Mouse (Mus musculus): ENCODE data around the gene Myh11. TPM values are rescaled to one million over a fixed set of nuclear protein-coding genes. Genes with fewer than 3 reads are reported as not detected.

Myh11 gene
- polyA plus RNA-seq, 1 experiment from 2014 or later = 0.08 TPM

- DNase-seq (ENCODE audit: low spot score) (no peak), ATAC-seq (ENCODE audit: insufficient number of reproducible peaks, low FRiP score, low TSS enrichment, low read depth) (no peak; the same call in 1 of the 2 replicates)
- Histone ChIP-seq H3K9me3 (ENCODE audit: control insufficient read depth, low read length) (no peaks in the 10 kb centered on the region), H3K4me2 (ENCODE audit: low read depth, severe bottlenecking) (no peak overlapping the region), H3K4me3 (ENCODE audit: low read depth, low read length) (no peak overlapping the region), H3K4me1 (ENCODE audit: control insufficient read depth, insufficient read depth, low read length) (no peaks in the 10 kb centered on the region), H3K9ac (ENCODE audit: low read length) (no peak overlapping the region), H3K27ac (replicated peaks; ENCODE audit: low read depth, low read length) (no peak overlapping the region), H3K36me3 (ENCODE audit: control insufficient read depth, insufficient read depth, low read length) (peaks cover 5% of the 10 kb centered on the region; the same call in 1 of the 2 replicates), H3K27me3 (ENCODE audit: control insufficient read depth, insufficient read depth, low read length) (peaks cover 7% of the 10 kb centered on the region)
- WGBS = 79% methylated on average over 3 of the region's 3 CpGs
Measured at GRCm38 (mm10) chr16:14297137-14297536, 6.0 kb upstream of the Myh11 start.

GRCm38 (mm10) chr16:14296544-14297124, 5.5 kb upstream of the Myh11 start:
- Histone ChIP-seq H3K9ac (ENCODE audit: low read length) (no peak overlapping the region), H3K9me3 (ENCODE audit: control insufficient read depth, low read length) (no peaks in the 10 kb centered on the region), H3K27ac (replicated peaks; ENCODE audit: low read depth, low read length) (no peak overlapping the region), H3K4me2 (ENCODE audit: low read depth, severe bottlenecking) (no peak overlapping the region), H3K27me3 (ENCODE audit: control insufficient read depth, insufficient read depth, low read length) (peaks cover 9% of the 10 kb centered on the region), H3K4me1 (ENCODE audit: control insufficient read depth, insufficient read depth, low read length) (no peaks in the 10 kb centered on the region), H3K4me3 (ENCODE audit: low read depth, low read length) (no peak overlapping the region), H3K36me3 (ENCODE audit: control insufficient read depth, insufficient read depth, low read length) (peaks cover 5% of the 10 kb centered on the region; the same call in 1 of the 2 replicates)
- WGBS = 87% methylated on average over 2 of the region's 2 CpGs
- DNase-seq (ENCODE audit: low spot score) = no peak
- no peak for ATAC-seq (ENCODE audit: insufficient number of reproducible peaks, low FRiP score, low TSS enrichment, low read depth)

GRCm38 (mm10) chr16:14295291-14295690, 4.1 kb upstream of the Myh11 start:
- Histone ChIP-seq H3K36me3 (ENCODE audit: control insufficient read depth, insufficient read depth, low read length) (peaks cover 5% of the 10 kb centered on the region; the same call in 1 of the 2 replicates), H3K4me3 (ENCODE audit: low read depth, low read length) (no peak overlapping the region), H3K9me3 (ENCODE audit: control insufficient read depth, low read length) (no peaks in the 10 kb centered on the region), H3K27me3 (ENCODE audit: control insufficient read depth, insufficient read depth, low read length) (peaks cover 11% of the 10 kb centered on the region), H3K27ac (replicated peaks; ENCODE audit: low read depth, low read length) (no peak overlapping the region), H3K4me1 (ENCODE audit: control insufficient read depth, insufficient read depth, low read length) (no peaks in the 10 kb centered on the region), H3K4me2 (ENCODE audit: low read depth, severe bottlenecking) (no peak overlapping the region), H3K9ac (ENCODE audit: low read length) (no peak overlapping the region)
- DNase-seq (ENCODE audit: low spot score) (no peak), ATAC-seq (ENCODE audit: insufficient number of reproducible peaks, low FRiP score, low TSS enrichment, low read depth) (no peak)
- 92% methylated on average over 2 of the region's 2 CpGs for WGBS

- Histone ChIP-seq H3K9ac (ENCODE audit: low read length) (0 out of 2 replicates have a peak overlapping the region, but pooled peaks have one; percentile 22), H3K27ac (replicated peaks; ENCODE audit: low read depth, low read length) (no peak overlapping the region), H3K4me3 (ENCODE audit: low read depth, low read length) (peak overlapping the region; percentile 16; the same call in 1 of the 2 replicates), H3K4me1 (ENCODE audit: control insufficient read depth, insufficient read depth, low read length) (no peaks in the 10 kb centered on the region), H3K4me2 (ENCODE audit: low read depth, severe bottlenecking) (peak overlapping the region; percentile 36), H3K27me3 (ENCODE audit: control insufficient read depth, insufficient read depth, low read length) (peaks cover 11% of the 10 kb centered on the region), H3K9me3 (ENCODE audit: control insufficient read depth, low read length) (no peaks in the 10 kb centered on the region), H3K36me3 (ENCODE audit: control insufficient read depth, insufficient read depth, low read length) (no peaks in the 10 kb centered on the region)
- DNase-seq (ENCODE audit: low spot score) (no peak), ATAC-seq (ENCODE audit: insufficient number of reproducible peaks, low FRiP score, low TSS enrichment, low read depth) (no peak)
- 12% methylated on average over 31 of the region's 31 CpGs for WGBS
Measured at GRCm38 (mm10) chr16:14292205-14293199, 1.3 kb upstream of the Myh11 start.

GRCm38 (mm10) chr16:14272374-14272965, 18.7 kb downstream of the Myh11 start:
- Histone ChIP-seq H3K4me2 (ENCODE audit: low read depth, severe bottlenecking) (no peak overlapping the region), H3K4me1 (ENCODE audit: control insufficient read depth, insufficient read depth, low read length) (no peaks in the 10 kb centered on the region), H3K36me3 (ENCODE audit: control insufficient read depth, insufficient read depth, low read length) (no peaks in the 10 kb centered on the region), H3K27me3 (ENCODE audit: control insufficient read depth, insufficient read depth, low read length) (no peaks in the 10 kb centered on the region), H3K9me3 (ENCODE audit: control insufficient read depth, low read length) (no peaks in the 10 kb centered on the region; the same call in 1 of the 2 replicates), H3K27ac (replicated peaks; ENCODE audit: low read depth, low read length) (no peak overlapping the region), H3K9ac (ENCODE audit: low read length) (no peak overlapping the region), H3K4me3 (ENCODE audit: low read depth, low read length) (no peak overlapping the region)
- ATAC-seq (ENCODE audit: insufficient number of reproducible peaks, low FRiP score, low TSS enrichment, low read depth) (no peak), DNase-seq (ENCODE audit: low spot score) (no peak)
- WGBS = 67% methylated on average over 4 of the region's 4 CpGs

GRCm38 (mm10) chr16:14265203-14265920, 25.8 kb downstream of the Myh11 start:
- Histone ChIP-seq H3K36me3 (ENCODE audit: control insufficient read depth, insufficient read depth, low read length) (no peaks in the 10 kb centered on the region), H3K4me3 (ENCODE audit: low read depth, low read length) (no peak overlapping the region), H3K27me3 (ENCODE audit: control insufficient read depth, insufficient read depth, low read length) (no peaks in the 10 kb centered on the region), H3K9me3 (ENCODE audit: control insufficient read depth, low read length) (no peaks in the 10 kb centered on the region), H3K4me2 (ENCODE audit: low read depth, severe bottlenecking) (no peak overlapping the region), H3K9ac (ENCODE audit: low read length) (no peak overlapping the region), H3K27ac (replicated peaks; ENCODE audit: low read depth, low read length) (no peak overlapping the region), H3K4me1 (ENCODE audit: control insufficient read depth, insufficient read depth, low read length) (no peaks in the 10 kb centered on the region)
- 24% methylated on average over 4 of the region's 4 CpGs for WGBS
- DNase-seq (ENCODE audit: low spot score) = no peak
- ATAC-seq (ENCODE audit: insufficient number of reproducible peaks, low FRiP score, low TSS enrichment, low read depth) = no peak

GRCm38 (mm10) chr16:14264504-14264903, 26.7 kb downstream of the Myh11 start:
- DNase-seq (ENCODE audit: low spot score) (no peak), ATAC-seq (ENCODE audit: insufficient number of reproducible peaks, low FRiP score, low TSS enrichment, low read depth) (no peak)
- Histone ChIP-seq H3K4me1 (ENCODE audit: control insufficient read depth, insufficient read depth, low read length) (no peaks in the 10 kb centered on the region), H3K36me3 (ENCODE audit: control insufficient read depth, insufficient read depth, low read length) (no peaks in the 10 kb centered on the region), H3K4me3 (ENCODE audit: low read depth, low read length) (no peak overlapping the region), H3K27me3 (ENCODE audit: control insufficient read depth, insufficient read depth, low read length) (no peaks in the 10 kb centered on the region), H3K9ac (ENCODE audit: low read length) (no peak overlapping the region), H3K27ac (replicated peaks; ENCODE audit: low read depth, low read length) (no peak overlapping the region), H3K9me3 (ENCODE audit: control insufficient read depth, low read length) (no peaks in the 10 kb centered on the region), H3K4me2 (ENCODE audit: low read depth, severe bottlenecking) (no peak overlapping the region)
- WGBS = 70% methylated on average over 2 of the region's 2 CpGs

GRCm38 (mm10) chr16:14263241-14263640, 27.9 kb downstream of the Myh11 start:
- Histone ChIP-seq H3K36me3 (ENCODE audit: control insufficient read depth, insufficient read depth, low read length) (no peaks in the 10 kb centered on the region), H3K27me3 (ENCODE audit: control insufficient read depth, insufficient read depth, low read length) (no peaks in the 10 kb centered on the region)
- WGBS = 82% methylated on average over 6 of the region's 6 CpGs

More at GRCm38 (mm10) chr16:14263241-14263640, 27.9 kb downstream of the Myh11 start:
- H3K4me3 ChIP-seq (ENCODE audit: low read depth, low read length) = no peak overlapping the region
- H3K4me1 ChIP-seq (ENCODE audit: control insufficient read depth, insufficient read depth, low read length) = no peaks in the 10 kb centered on the region
- ATAC-seq (ENCODE audit: insufficient number of reproducible peaks, low FRiP score, low TSS enrichment, low read depth) = no peak
- no peak overlapping the region for H3K9ac ChIP-seq (ENCODE audit: low read length)
- no peaks in the 10 kb centered on the region for H3K9me3 ChIP-seq (ENCODE audit: control insufficient read depth, low read length)
- H3K27ac ChIP-seq (replicated peaks; ENCODE audit: low read depth, low read length) = no peak overlapping the region
- DNase-seq (ENCODE audit: low spot score) = no peak
- H3K4me2 ChIP-seq (ENCODE audit: low read depth, severe bottlenecking) = no peak overlapping the region
